Mouse (Mus musculus) heart, embryonic 16.5 days (tissue): ENCODE results near the gene Angpt4. TPM values are rescaled to one million over a fixed set of nuclear protein-coding genes. Genes with fewer than 3 reads are reported as not detected.

Experiments
- ATAC-seq: fragments of 200-750 bp; cut with Nextera tagmentation; replicated peaks from 2 replicates; pipeline ENCODE4 v1.8.0; 2017; ENCODE audit warnings: moderate number of reproducible peaks; ENCODE audit not compliant: insufficient read depth, low FRiP score; ENCODE audit errors: extremely low read depth
- H3K27ac ChIP-seq: fragments of 300-500 bp; sonication (generic); 2 replicates; pipeline ENCODE4 v1.5.1; 2014; ENCODE audit warnings: mild to moderate bottlenecking, low read length, control low read depth, moderate library complexity
- H3K27me3 ChIP-seq: fragments of 300-500 bp; sonication (generic); 2 replicates; pipeline ENCODE4 v1.6.1; 2014; ENCODE audit warnings: low read length, mixed read lengths; ENCODE audit not compliant: control insufficient read depth, insufficient read depth
- H3K36me3 ChIP-seq: fragments of 300-500 bp; sonication (generic); 2 replicates; pipeline ENCODE4 v1.6.1; 2014; ENCODE audit not compliant: control insufficient read depth, insufficient read depth
- H3K4me1 ChIP-seq: fragments of 300-500 bp; sonication (generic); 2 replicates; pipeline ENCODE4 v1.6.1; 2014; ENCODE audit warnings: low read length, mixed read lengths; ENCODE audit not compliant: control insufficient read depth, insufficient read depth
- H3K4me2 ChIP-seq: fragments of 300-500 bp; sonication (generic); 2 replicates; pipeline ENCODE4 v1.6.1; 2014; ENCODE audit warnings: low read depth, mild to moderate bottlenecking, control low read depth, low read length
- H3K4me3 ChIP-seq: fragments of 300-500 bp; sonication (generic); 2 replicates; pipeline ENCODE4 v1.5.1; 2014; ENCODE audit warnings: mild to moderate bottlenecking, control low read depth, low read length
- H3K9ac ChIP-seq: fragments of 300-500 bp; sonication (generic); 2 replicates; pipeline ENCODE4 v1.6.1; 2014; ENCODE audit warnings: low read length, control low read depth
- H3K9me3 ChIP-seq: fragments of 300-500 bp; sonication (generic); replicated peaks from 2 replicates; pipeline ENCODE4 v1.6.1; 2016; ENCODE audit warnings: low read length; ENCODE audit not compliant: control insufficient read depth
- WGBS: fragments of 180-500 bp; shearing (Covaris S2); extraction: QIAGEN DNeasy Blood & Tissue Kit; methylation state at CpG from one replicate; pipeline ENCODE4 v1.1.7; 2014; 5-methylcytosine and 5-hydroxymethylcytosine counted together
- polyA plus RNA-seq: library from polyadenylated mRNA; unstranded; fragments of >200 nt; fragmentation: Nextera tagmentation; extraction: Ambion mirVana; gene quantifications from 2 replicates; pipeline ENCODE4 v1.2.1, GENCODE M21; 2015

Angpt4 gene
- polyA plus RNA-seq, 1 experiment from 2014 or later: 2.0 TPM

DNA sequence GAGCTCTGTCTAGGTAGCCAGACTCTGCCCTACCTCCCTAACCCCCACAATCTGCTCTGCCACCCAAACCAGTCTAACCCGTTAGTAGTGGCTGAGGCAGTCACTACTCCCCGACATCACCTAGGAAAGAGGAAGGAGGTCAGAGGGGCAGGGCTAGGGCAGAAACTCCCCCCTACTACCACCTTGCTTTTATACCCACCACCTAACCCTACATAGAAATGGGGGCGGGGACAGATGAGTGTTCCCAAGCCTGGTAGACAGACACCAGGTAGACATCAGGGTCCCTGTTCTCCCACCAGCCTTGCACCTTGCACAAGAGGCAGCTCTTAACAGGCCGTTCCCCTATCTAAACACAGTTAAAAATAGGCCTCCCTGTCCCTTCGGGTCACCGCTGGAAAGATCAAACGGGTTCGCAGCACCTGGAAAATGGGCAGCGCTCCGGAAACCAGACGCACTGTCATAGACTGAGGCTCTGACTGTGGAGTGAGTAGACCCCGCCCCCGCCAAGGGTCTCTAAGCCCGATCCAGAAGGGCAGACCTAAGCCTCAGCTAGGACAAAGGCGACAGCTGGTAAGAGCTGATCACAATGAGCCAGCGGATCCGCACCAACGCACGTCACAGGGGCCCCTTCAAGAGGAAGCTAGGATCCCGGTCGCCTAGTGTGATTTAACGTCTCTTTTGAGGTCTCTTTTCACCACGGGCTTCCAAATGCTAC, 62.0 kb downstream of the Angpt4 start:
- peaks cover 30% of the 10 kb centered on the region for H3K4me1 ChIP-seq
- peak overlapping the region; percentile 62 for H3K4me2 ChIP-seq
- H3K9ac ChIP-seq: peak overlapping the region; percentile 43
- no peak for ATAC-seq
- H3K27ac ChIP-seq: peak overlapping the region; percentile 1; the same call in 1 of the 2 replicates
- H3K27me3 ChIP-seq: peaks cover 14% of the 10 kb centered on the region
- H3K36me3 ChIP-seq: peaks cover 3% of the 10 kb centered on the region; the same call in 1 of the 2 replicates
- WGBS: 16% methylated on average over 23 of the region's 23 CpGs
- H3K9me3 ChIP-seq: no peaks in the 10 kb centered on the region
- H3K4me3 ChIP-seq: peak overlapping the region; percentile 44

DNA sequence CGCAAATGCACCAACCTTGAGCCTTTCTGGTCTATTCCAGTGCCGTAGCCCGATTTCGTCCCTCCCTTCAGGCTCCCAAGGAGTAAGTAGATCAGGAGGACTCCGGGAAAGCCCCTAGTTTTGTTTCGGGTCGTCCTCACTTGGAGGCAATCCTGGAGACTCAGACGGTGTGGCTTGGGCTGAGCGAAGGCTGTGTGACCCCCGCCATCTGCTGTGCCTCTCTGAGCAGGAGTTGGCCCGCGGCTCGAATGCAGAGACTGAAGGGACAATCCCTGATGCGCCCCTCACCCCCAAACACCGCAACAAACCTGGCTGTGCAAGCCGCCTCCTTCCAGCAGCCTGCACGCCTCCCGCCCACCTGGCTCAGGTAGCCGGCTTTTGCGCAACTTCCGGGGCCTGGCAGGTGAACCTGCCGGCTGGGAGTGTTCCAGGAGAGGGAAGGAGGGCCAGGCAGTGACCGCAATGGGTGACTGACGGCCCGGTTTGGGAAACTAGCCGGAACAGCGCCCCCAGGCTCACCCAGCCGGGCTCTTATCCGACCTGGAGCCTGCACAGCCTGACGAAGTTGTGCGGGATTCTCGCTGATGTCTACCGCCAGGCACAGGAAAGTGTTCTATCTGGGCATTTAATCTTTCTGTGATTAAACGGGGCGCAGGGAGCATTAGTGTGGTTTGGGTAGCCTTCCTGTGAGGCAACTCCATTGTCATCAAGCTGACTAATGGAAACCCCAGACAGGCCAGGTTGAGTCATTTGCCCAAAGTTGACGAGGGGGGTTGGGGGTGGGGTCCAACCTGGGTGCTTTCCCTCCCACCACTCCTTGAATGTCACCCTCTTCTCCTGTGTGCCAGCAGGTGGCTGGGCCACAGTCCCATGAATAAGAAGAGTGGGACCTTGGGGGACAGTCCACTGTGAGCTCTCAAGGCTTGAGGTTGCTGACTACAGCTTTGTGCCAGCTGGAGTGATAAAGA, 62.9 kb downstream of the Angpt4 start:
- Histone ChIP-seq H3K27me3 (peaks cover 11% of the 10 kb centered on the region), H3K9ac (peak overlapping the region; percentile 43), H3K4me2 (peak overlapping the region; percentile 62), H3K4me3 (peak overlapping the region; percentile 44), H3K9me3 (no peaks in the 10 kb centered on the region), H3K27ac (no peak overlapping the region; the same call in 1 of the 2 replicates), H3K4me1 (peaks cover 32% of the 10 kb centered on the region), H3K36me3 (peaks cover 2% of the 10 kb centered on the region; the same call in 1 of the 2 replicates)
- ATAC-seq: no peak
- 14% methylated on average over 36 of the region's 36 CpGs for WGBS

DNA sequence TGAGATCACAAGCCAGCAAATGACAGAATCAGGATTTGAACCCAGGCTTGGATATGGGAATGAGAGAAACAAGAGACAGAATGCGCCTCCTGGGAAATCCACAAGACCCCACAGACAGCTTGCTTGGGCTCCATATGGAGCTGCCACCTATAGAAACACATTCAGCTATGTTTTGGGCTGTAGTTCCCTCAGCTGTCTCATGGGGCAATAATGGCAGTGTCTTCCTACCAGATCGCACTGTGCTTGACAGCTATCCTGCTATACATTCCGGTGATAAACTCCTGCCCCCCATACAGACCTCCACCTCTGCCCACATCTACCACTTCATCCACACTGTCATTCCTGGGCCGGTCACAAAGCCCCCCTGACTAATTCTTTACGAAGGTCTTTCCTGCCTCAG, 64.3 kb downstream of the Angpt4 start:
- H3K9ac ChIP-seq: no peak overlapping the region
- H3K4me3 ChIP-seq: no peak overlapping the region
- peaks cover 5% of the 10 kb centered on the region for H3K27me3 ChIP-seq
- no peak overlapping the region for H3K4me2 ChIP-seq
- H3K36me3 ChIP-seq: no peaks in the 10 kb centered on the region; the same call in 1 of the 2 replicates
- peaks cover 37% of the 10 kb centered on the region for H3K4me1 ChIP-seq
- WGBS: 88% methylated on average over 5 of the region's 5 CpGs
- no peak for ATAC-seq
- no peak overlapping the region for H3K27ac ChIP-seq
- H3K9me3 ChIP-seq: no peaks in the 10 kb centered on the region

DNA sequence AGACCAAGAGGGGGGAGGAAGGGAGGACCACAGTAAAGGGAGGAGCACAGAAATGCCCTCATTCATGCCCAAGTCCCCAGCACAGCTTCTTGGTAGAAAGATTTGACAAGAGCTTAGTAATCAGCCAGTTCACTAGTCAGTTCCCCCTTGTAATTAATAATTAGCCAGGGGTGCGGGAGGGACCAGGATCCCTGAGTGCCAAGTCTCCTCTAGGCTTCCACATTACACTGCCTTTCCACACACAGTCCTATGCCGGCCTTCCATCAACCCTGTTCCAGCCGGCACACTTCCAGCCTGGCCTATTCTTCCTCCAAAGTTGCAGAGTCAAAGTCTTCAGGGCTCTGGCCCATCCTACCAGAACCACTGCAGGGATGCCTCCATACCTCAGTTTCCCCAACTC, 65.1 kb downstream of the Angpt4 start:
- H3K27me3 ChIP-seq: peaks cover 5% of the 10 kb centered on the region
- H3K27ac ChIP-seq: no peak overlapping the region
- peaks cover 35% of the 10 kb centered on the region for H3K4me1 ChIP-seq
- H3K36me3 ChIP-seq: no peaks in the 10 kb centered on the region
- H3K9ac ChIP-seq: no peak overlapping the region
- WGBS: 88% methylated on average over 3 of the region's 3 CpGs
- no peaks in the 10 kb centered on the region for H3K9me3 ChIP-seq
- H3K4me2 ChIP-seq: no peak overlapping the region
- H3K4me3 ChIP-seq: no peak overlapping the region
- no peak for ATAC-seq

DNA sequence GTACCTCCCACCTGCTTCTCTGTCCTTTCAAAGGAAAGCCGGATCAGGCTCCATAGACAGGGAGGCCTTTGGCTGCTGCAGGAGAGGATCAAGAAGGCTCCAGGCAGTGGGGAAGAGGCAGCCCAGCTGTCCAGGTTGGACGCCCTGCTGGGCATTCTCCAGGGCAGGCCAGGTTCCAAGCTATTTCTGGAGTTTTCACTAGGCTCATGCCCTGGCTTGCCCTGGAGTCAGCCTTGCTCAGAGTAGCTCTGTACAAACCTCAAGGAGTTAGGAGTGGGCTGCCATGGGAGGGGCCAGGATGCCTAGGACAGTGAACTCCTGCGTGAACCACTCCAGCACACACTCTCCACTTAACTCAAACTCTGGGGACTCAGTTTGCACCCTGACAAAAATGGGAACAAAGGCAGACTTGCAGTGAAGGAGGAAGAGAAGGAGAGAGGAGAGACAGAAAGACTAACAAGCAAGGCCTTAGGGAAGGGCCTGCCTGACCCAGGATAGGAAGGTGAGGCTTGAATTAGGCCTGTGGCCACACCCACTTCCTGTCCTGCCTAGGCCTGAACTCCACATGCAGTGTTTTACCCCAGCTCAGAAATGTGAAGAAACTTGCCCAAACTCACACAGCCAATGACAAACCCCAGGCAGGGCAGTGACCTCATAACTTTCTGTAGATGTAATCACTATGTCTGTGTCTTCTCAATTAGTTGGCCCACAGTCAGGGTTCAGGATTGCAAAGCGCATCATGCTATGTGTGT, 66.9 kb downstream of the Angpt4 start:
- peaks cover 28% of the 10 kb centered on the region for H3K4me1 ChIP-seq
- H3K36me3 ChIP-seq: no peaks in the 10 kb centered on the region
- no peak overlapping the region for H3K27ac ChIP-seq
- no peak overlapping the region for H3K4me2 ChIP-seq
- no peak for ATAC-seq
- WGBS: 76% methylated on average over 4 of the region's 4 CpGs
- H3K4me3 ChIP-seq: no peak overlapping the region
- H3K9ac ChIP-seq: no peak overlapping the region
- peaks cover 3% of the 10 kb centered on the region for H3K27me3 ChIP-seq
- no peaks in the 10 kb centered on the region for H3K9me3 ChIP-seq

DNA sequence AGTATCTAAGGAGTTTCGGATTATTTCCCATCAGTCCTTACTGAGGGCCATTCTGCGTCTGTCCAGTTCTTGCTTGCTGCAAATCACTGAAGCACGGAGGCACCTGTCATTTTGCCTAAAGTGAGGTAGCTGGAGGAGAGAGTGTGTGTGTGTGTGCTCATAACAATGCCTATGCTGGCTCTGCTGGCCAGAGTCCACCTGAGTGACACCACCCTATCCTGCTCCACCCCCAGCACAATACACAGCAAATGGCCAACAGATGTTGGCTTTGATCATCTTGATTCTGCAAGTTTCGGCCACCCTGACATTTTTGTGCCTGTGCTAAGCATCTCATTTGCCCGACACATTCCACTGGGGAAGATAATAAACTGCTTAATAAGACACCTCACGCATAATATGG, 67.5 kb downstream of the Angpt4 start:
- Histone ChIP-seq H3K36me3 (no peaks in the 10 kb centered on the region), H3K27ac (no peak overlapping the region), H3K4me2 (no peak overlapping the region; the same call in 1 of the 2 replicates), H3K4me3 (no peak overlapping the region), H3K9ac (no peak overlapping the region), H3K9me3 (no peaks in the 10 kb centered on the region), H3K4me1 (peaks cover 23% of the 10 kb centered on the region), H3K27me3 (peaks cover 3% of the 10 kb centered on the region)
- ATAC-seq: no peak
- WGBS: 82% methylated on average over 6 of the region's 6 CpGs

DNA sequence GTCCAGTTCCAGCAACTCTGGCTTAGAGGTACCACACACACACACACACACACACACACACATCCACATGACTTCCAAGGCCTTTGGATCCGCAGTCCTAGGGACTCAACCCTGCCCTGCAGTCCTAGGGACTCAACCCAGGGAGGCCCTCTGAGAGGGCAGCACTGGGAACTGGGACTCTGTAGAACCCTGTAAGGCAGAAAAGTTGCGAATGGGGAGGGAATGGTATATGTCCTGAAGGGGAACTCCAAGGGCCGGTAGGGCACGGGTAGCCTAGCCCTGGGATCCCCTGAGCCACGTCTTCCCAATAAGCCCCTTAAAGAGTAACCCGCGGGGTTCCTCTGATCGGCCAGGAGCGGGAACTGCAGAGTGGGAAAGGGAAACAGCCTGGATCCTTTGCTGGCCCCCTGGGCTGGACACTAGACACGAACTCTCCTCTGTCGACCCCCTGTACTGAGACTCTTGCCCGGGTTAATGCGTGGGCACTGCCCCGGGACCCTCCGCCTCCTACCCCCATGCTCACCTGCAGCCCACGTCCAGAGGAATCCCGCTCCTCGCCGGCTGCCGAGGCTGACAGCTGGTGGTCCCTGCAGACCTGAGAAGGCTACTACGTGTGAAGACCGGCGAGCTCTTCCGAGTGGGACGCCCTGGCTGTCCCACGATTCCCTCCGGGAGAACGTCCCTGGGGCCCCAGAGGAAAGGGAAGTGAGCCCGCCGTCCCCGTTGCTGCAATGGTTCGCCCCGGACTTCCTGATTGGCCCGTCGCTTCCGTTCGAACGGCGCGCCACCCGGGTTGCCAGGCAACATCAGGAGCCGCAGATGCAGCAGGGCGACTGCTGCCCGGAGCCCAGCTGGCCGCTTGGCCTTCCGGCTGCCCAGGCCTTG, 68.7 kb downstream of the Angpt4 start, which contains the start of gene Fam110a:
Fam110a (minus strand) TSS at position 750 of the 885 bp plus-strand sequence.
- H3K27me3 ChIP-seq: no peaks in the 10 kb centered on the region; the same call in 1 of the 2 replicates
- no peaks in the 10 kb centered on the region for H3K36me3 ChIP-seq
- H3K4me2 ChIP-seq: peak within 1 kb of the TSS; percentile 90
- peak; percentile 80 for ATAC-seq
- peak within 1 kb of the TSS; percentile 84 for H3K4me3 ChIP-seq
- H3K27ac ChIP-seq: 0 out of 2 replicates have a peak within 1 kb of the TSS, but pooled peaks have one; percentile 28
- under 1% methylated on average over 46 of the region's 46 CpGs for WGBS
- peaks cover 17% of the 10 kb centered on the region for H3K4me1 ChIP-seq
- peak within 1 kb of the TSS; percentile 86 for H3K9ac ChIP-seq
- no peaks in the 10 kb centered on the region for H3K9me3 ChIP-seq

DNA sequence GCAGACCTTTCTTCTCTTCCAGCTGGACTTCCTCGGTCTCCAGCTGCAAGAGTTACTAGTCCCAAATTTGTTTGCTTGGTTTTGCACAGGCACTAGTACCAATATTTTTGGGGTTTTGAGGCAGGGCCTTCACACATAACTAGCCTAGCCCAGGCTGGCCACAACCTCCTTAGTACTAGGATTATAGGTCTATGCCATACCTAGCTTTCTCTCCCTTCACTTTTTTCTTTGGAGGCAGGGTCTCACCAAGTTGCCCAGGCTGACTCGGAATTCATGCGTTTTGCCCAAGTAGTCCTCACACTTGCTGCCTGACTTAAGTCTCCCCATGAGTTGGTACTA, 69.3 kb downstream of the Angpt4 start:
- no peaks in the 10 kb centered on the region for H3K27me3 ChIP-seq
- no peaks in the 10 kb centered on the region for H3K36me3 ChIP-seq
- H3K4me1 ChIP-seq: peaks cover 17% of the 10 kb centered on the region
- no peak overlapping the region for H3K27ac ChIP-seq
- H3K4me2 ChIP-seq: peak overlapping the region; percentile 90
- H3K9ac ChIP-seq: peak overlapping the region; percentile 86; the same call in 1 of the 2 replicates
- no peaks in the 10 kb centered on the region for H3K9me3 ChIP-seq
- no peak for ATAC-seq
- peak overlapping the region; percentile 84 for H3K4me3 ChIP-seq
- WGBS: 46% methylated on average over 3 of the region's 3 CpGs
